Mouse (Mus musculus): ENCODE measurements around the gene Gm12166.

Gene Gm12166

GRCm38 (mm10) chr11:46073061-46073849 is 21.1 kb upstream of the Gm12166 start:
- no peak for DNase-seq

GRCm38 (mm10) chr11:46072466-46073060 is 20.4 kb upstream of the Gm12166 start:
- DNase-seq: no peak

- no peak for DNase-seq
Measured at GRCm38 (mm10) chr11:46070789-46071188, 18.7 kb upstream of the Gm12166 start.

- no peak for DNase-seq
Measured at GRCm38 (mm10) chr11:46070161-46070560, 18.0 kb upstream of the Gm12166 start.

- DNase-seq: peak; percentile 34
Measured at GRCm38 (mm10) chr11:46069408-46070003, 17.4 kb upstream of the Gm12166 start.

GRCm38 (mm10) chr11:46068756-46069407 is 16.8 kb upstream of the Gm12166 start:
- DNase-seq: no peak

GRCm38 (mm10) chr11:46067371-46068060 is 15.4 kb upstream of the Gm12166 start:
- no peak for DNase-seq

- DNase-seq: peak; percentile 39
Measured at GRCm38 (mm10) chr11:46065201-46066011, 13.3 kb upstream of the Gm12166 start.

GRCm38 (mm10) chr11:46064767-46065166 is 12.6 kb upstream of the Gm12166 start:
- DNase-seq: no peak

GRCm38 (mm10) chr11:46062993-46063731 is 11.0 kb upstream of the Gm12166 start:
- DNase-seq: no peak

GRCm38 (mm10) chr11:46062569-46062968 is 10.4 kb upstream of the Gm12166 start:
- no peak for DNase-seq

GRCm38 (mm10) chr11:46061776-46062445 is 9.8 kb upstream of the Gm12166 start:
- no peak for DNase-seq

- DNase-seq: no peak
Measured at GRCm38 (mm10) chr11:46060651-46061020, 8.5 kb upstream of the Gm12166 start.

GRCm38 (mm10) chr11:46059887-46060650 is 7.9 kb upstream of the Gm12166 start:
- DNase-seq: peak; percentile 43

GRCm38 (mm10) chr11:46058916-46059315 is 6.8 kb upstream of the Gm12166 start:
- DNase-seq: no peak

GRCm38 (mm10) chr11:46058011-46058410 is 5.9 kb upstream of the Gm12166 start:
- DNase-seq: no peak

GRCm38 (mm10) chr11:46056770-46057411 is 4.8 kb upstream of the Gm12166 start:
- no peak for DNase-seq

GRCm38 (mm10) chr11:46055896-46056769 is 4.0 kb upstream of the Gm12166 start, which contains the start of gene Adam19:
Adam19 (plus strand) TSS chr11:46055992.
- peak; percentile 69 for DNase-seq

All from liver (tissue).